Mouse (Mus musculus) skeletal muscle tissue, adult 2 months (tissue): Measurements from ENCODE around the gene Gm9507.
"Not testable (repeated sequence)": the region's sequence is repeated elsewhere in the genome, so short reads cannot be mapped to it uniquely, and the experiment has no call there.

Experiments
- DNase-seq: peaks from one replicate; pipeline ENCODE4 v3.0.0-alpha.2; 2012; ENCODE audit warnings: low read depth, low spot score

Gm9507 gene

GRCm38 (mm10) chr10:77811743-77812142 is at the start of gene Gm9507:
Gene Gm9507 (minus strand): TSS chr10:77811843.
- no peak for DNase-seq

GRCm38 (mm10) chr10:77852559-77852958 is 40.9 kb upstream of the Gm9507 start, which contains the start of gene Gm10318:
Gene Gm10318 (plus strand): TSS chr10:77852859.
- DNase-seq = no peak

GRCm38 (mm10) chr10:77847538-77847937 is 35.9 kb upstream of the Gm9507 start:
- no peak for DNase-seq

GRCm38 (mm10) chr10:77846961-77847360 is 35.3 kb upstream of the Gm9507 start:
- DNase-seq = no peak

- no peak for DNase-seq
Measured at GRCm38 (mm10) chr10:77846503-77846902, 34.9 kb upstream of the Gm9507 start, which contains the start of gene Gm36176. Gene Gm36176 (plus strand): TSS chr10:77846803.

GRCm38 (mm10) chr10:77839006-77839405 is 27.4 kb upstream of the Gm9507 start:
- DNase-seq = no peak

- DNase-seq = no peak
Measured at GRCm38 (mm10) chr10:77835647-77836046, 24.0 kb upstream of the Gm9507 start, which contains the start of gene Krtap10-10. Gene Krtap10-10 (plus strand): TSS chr10:77835947.

GRCm38 (mm10) chr10:77826951-77827350 is 15.3 kb upstream of the Gm9507 start, which contains the start of gene Krtap10-4:
Gene Krtap10-4 (minus strand): TSS chr10:77827095.
- DNase-seq = no peak

GRCm38 (mm10) chr10:77819203-77819602 is 7.6 kb upstream of the Gm9507 start:
- no peak for DNase-seq

GRCm38 (mm10) chr10:77818523-77818922 is 6.9 kb upstream of the Gm9507 start:
- no peak for DNase-seq

- no peak for DNase-seq
Measured at GRCm38 (mm10) chr10:77815514-77815913, 3.9 kb upstream of the Gm9507 start.

- no peak for DNase-seq
Measured at GRCm38 (mm10) chr10:77814382-77814781, 2.7 kb upstream of the Gm9507 start, which contains the start of gene Gm2696. Gene Gm2696 (plus strand): TSS chr10:77814682.

- DNase-seq = no peak
Measured at GRCm38 (mm10) chr10:77804095-77804494, 7.5 kb downstream of the Gm9507 start.

- DNase-seq = no peak
Measured at GRCm38 (mm10) chr10:77798921-77799508, 12.6 kb downstream of the Gm9507 start, which contains the start of gene Gm19668. Gene Gm19668 (minus strand): TSS chr10:77799133.

GRCm38 (mm10) chr10:77798164-77798920 is 13.3 kb downstream of the Gm9507 start:
- not testable (repeated sequence) for DNase-seq

GRCm38 (mm10) chr10:77797677-77798076 is 14.0 kb downstream of the Gm9507 start:
- DNase-seq = no peak

- no peak for DNase-seq
Measured at GRCm38 (mm10) chr10:77794976-77795375, 16.7 kb downstream of the Gm9507 start, which contains the start of gene Gm9639. Gene Gm9639 (minus strand): TSS chr10:77795076.

GRCm38 (mm10) chr10:77788621-77789020 is 23.0 kb downstream of the Gm9507 start:
- DNase-seq = no peak

- not testable (repeated sequence) for DNase-seq
Measured at GRCm38 (mm10) chr10:77787876-77788275, 23.8 kb downstream of the Gm9507 start, which contains the start of gene Gm7137. Gene Gm7137 (minus strand): TSS chr10:77788200.

- DNase-seq = not testable (repeated sequence)
Measured at GRCm38 (mm10) chr10:77783396-77783795, 28.2 kb downstream of the Gm9507 start.

- DNase-seq = not testable (repeated sequence)
Measured at GRCm38 (mm10) chr10:77782442-77782841, 29.2 kb downstream of the Gm9507 start, which contains the start of gene Gm3250. Gene Gm3250 (minus strand): TSS chr10:77782542.

- DNase-seq = not testable (repeated sequence)
Measured at GRCm38 (mm10) chr10:77776844-77777243, 34.8 kb downstream of the Gm9507 start, which contains the start of gene Gm7138. Gene Gm7138 (minus strand): TSS chr10:77776944.
